Mouse (Mus musculus): ENCODE results near the gene Adgrf3.

- no peak for TF ChIP-seq CTCF (IDR thresholded peaks at IDR 0.05; ENCODE audit: extremely low read depth, insufficient read depth, low read length)
- no peak for TF ChIP-seq POLR2A (IDR thresholded peaks at IDR 0.05; ENCODE audit: extremely low read depth, insufficient read depth, low read length)
These were observed 27.5 kb upstream of the Adgrf3 start for GRCm38 (mm10) chr5:30233042-30233441.

Data from cortical plate, adult 2 months (tissue).